Mouse (Mus musculus) thymus, postnatal 0 days (tissue): ENCODE measurements around the gene Lonp2. TPM values are rescaled to one million over a fixed set of nuclear protein-coding genes. Genes with fewer than 3 reads are reported as not detected.

Source experiments
- DNase-seq: peaks from one replicate; pipeline ENCODE4 v3.0.0-alpha.2; 2015; ENCODE audit warnings: low spot score
- polyA plus RNA-seq: library from polyadenylated mRNA; unstranded; fragments of >200 nt; fragmentation: Nextera tagmentation; extraction: Ambion mirVana; gene quantifications from 2 replicates; pipeline ENCODE4 v1.2.1, GENCODE M21; 2015

Gene Lonp2
- polyA plus RNA-seq, 1 experiment from 2014 or later: 66.7 TPM

DNA sequence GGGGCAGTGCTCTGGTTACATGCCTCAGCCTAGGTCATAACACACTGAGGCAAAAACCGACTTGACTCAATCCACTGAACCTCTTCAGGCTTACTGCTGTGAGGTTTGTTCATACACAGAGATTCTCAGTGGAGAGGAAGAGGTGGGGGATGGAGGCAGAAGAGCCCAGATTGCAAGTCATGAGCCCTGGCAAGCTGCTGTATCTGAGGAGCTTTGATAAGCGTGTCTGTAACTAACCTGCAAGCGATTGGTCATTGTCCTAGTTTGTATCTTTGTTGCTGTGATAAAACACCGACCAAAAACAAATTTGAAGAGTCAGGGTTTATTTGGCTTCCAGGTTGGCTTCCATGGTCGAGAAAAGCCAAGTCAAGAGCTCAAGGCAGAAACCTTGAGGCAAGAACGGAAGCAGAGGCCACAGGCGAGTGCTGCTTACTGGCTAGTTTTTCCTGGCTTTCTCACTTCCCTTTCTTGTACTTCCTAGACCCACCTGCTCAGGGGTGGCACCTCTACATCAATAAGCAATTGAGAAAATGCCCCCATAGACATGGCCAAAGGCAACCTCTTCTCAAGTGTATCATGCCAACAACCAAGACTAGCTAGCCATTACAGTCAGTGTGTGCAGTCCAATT lies 6.0 kb upstream of the Lonp2 start:
- no peak for DNase-seq

DNA sequence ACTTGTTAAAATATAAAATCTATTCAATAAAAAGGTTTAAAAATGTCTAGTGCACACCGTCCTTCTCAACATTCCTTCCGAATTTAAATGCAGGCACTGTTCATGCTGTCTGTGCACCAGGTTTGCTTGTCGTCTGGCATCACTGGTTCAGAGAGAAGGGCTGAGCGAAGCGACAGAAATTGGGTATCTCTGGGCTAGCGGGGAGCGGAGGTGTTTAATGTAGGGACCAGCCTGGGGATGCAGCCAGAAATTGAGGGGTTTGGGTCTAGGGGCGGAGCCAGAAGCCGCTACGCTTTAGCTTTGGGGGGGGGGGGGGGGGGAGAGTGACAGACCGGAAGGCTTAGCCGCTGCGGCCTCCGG lies 312 bp upstream of the Lonp2 start:
- no peak for DNase-seq

DNA sequence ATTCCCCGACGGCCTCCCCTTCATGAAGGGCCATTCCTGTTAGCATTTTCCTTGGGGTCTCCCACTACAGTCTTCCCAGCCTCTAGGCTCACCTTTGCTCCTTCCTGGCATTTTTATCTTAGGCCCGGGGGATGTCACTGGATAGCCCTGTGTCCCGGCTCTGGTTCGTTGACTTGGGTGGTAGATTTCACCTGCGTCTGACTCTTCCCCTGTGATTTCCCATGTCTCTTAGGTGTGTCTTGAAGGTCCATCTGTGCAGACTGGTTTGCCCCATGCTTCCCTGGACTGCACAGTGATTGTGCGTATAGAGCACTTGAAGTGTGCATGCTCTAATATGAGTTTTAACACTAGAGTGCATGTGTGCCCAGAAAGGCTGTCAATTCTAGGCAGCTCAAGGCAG lies 1.1 kb downstream of the Lonp2 start:
- DNase-seq: no peak

DNA sequence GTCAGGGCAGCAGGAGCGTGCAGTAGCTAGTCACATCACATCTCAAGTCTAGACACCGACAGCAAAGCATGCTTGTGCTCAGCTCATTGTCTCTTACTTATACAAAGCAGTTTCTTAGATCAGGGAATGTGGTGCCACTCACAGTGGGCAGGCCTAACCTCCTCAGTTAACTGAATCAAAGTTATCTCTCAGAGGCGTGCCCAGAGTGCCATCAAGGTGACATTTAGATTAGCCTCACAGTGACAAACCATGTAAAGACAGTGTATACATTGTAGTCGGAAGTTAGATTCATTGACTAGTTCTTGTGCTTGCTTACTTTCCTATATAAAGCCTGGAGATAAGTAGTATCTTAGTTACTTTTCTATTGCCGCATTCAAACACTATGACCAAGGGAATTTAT lies 6.4 kb downstream of the Lonp2 start:
- no peak for DNase-seq

DNA sequence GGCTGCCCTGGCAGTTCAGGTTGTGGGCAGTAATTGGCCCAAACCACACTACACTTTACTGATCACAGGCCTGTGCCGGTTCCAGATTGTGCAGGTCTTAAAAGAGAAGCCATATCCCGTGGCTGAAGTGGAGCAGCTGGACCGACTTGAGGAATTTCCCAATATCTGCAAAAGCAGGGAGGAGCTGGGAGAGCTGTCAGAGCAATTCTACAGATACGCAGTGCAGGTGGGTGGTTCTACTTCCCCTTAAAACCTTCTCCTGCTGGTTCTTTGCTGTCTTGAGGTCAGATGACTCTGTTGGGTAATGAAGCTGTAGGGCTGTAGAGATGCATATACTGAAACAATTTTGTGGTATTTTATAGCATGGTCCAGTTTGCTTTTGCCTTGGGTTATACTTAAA lies 7.6 kb downstream of the Lonp2 start:
- DNase-seq: no peak

DNA sequence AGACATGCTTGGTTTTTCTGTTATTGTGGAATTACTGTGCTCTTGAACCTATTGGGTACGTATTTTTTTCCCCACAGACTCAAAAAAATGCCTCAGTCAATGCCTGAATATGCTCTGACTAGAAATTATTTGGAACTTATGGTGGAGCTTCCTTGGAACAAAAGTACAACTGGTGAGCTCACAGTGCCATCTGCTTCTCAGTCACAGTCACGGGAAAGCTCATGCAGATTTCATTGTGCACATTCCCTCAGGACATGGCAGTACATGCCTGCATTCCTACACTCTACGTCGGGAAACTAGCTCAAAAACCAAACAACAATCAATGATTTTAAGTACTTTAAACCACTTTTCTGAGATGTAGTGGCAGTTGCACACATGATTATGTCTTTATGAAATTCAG lies 14.0 kb downstream of the Lonp2 start:
- DNase-seq: no peak

DNA sequence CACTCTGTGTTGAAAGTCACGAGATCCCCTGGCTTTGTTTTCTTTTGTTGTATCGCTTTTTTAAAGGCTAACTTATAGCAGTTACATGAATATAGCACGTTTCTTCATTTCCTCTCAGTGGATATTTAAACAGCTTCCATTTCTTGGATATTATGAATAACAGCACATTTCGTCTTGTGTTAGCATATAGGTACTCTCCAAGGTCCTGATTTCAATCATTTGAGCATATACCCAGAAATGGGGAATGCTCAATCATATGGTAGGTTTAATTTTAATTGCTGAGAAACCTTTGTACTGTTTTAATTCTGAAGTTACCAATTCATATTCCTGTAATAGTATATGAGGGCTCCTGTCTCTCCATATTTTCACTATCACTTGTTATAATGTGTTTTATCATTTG lies 15.1 kb downstream of the Lonp2 start:
- no peak for DNase-seq

DNA sequence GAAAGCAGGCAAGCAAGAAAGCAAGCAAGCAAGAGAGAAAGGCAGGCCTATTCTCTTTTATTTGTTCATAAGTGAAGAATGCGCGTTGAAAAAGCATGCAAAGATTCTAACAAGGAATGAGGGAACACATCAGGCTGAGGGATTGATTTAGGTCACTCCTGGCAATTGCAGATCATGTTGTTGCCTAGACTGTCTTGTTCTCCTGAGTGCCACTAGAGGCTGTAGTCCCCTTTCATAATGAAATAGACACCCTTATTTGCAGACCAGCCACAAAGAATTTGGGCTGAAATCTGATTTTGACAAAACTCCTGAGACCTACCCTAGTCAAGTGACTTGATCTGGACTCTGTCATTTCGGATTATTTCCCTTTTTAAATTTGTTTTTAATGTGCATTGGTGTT lies 18.8 kb downstream of the Lonp2 start:
- no peak for DNase-seq

DNA sequence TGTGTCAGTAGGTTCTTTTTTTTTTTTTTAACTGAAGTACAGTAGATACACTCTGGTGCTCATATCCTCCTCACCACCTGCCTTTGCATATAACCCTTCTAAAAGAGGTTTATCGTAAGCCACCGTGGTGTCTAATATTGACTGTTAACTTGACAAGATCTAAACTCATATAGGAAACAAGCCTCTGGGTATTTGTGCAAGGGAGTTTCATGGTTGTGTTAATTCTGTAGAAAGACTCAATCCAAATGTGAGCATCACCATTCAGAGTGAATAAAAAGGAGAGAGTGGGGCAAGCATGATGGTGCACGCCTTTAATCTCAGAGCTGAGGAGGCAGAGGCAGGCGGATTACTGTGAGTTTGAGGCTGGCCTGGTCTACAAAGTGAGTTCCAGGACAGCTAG lies 20.8 kb downstream of the Lonp2 start:
- DNase-seq: no peak

DNA sequence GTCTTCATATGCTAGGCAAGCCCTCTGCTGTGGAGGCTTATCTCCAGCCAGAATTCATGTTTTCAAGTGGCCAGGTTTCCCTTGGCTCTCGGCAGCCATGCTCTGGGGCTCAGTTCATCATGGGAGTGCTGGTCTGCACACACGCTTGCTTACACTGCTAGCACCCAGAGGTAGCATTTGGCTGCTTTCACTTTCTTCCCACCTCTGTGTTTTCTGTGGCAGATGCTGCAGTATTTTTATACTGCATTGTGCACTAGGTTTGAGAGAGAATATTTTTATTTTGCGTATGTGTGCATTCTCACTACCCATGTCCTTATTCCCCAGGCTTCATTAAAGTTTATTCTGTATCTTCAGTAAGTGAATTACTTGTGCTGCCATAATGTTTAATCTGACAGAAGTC lies 23.9 kb downstream of the Lonp2 start:
- no peak for DNase-seq

DNA sequence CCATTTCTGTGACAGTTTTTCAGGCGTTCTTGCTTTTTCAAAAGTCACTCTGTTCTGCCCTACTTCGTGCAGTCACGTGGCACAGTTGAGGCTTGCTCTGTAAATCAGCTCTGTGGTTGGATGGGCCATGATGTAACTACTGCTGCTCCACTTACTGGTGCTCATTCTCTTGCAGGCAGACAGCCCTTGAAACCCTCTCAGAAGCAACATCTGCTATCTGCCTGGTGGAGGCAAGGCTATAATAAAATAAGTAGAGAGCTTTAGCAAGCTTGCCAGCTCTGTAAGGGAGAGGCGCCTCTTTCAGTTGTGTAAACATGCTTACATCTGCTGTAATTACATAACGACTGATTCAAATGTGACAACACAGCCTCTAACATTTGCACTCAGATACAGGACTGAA lies 27.6 kb downstream of the Lonp2 start:
- DNase-seq: no peak

DNA sequence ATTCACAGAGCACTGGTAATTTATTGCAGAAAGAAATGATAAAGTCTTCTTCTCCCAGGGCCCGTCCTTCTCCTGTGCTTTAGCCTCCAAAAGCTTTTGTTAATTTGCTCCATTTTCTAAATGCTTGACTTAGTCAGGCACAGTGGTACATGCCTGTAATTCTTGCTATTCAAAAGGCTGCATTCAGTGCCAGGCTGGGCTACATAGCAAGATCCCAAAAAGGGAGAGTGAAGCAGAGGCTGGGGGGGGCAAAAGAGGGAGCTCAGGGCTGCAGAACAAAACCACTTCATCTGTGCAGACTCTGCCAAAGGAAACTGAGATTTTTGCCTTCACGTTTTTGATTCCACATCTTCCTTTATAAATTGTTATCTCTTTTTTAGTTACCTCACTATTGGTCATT lies 28.7 kb downstream of the Lonp2 start:
- DNase-seq: no peak

DNA sequence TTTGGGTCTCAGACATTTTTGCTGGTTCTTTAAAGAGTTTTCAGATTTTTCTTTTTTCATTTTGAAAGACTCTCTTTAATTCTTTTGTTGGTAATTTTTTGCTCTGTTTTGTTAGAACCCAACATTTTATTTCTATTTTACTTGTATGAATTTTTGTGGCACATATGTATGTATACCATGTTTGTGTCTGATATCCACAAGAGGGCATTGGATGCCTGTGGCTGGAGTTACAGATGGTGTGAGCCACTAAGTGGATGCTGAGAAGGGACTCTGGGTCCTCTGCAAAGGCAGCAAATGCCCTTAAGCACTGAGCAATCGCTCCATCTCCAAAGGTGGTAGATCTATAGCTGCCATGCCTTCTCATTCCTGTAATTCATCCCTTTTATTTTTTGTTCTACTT lies 30.7 kb downstream of the Lonp2 start:
- DNase-seq: peak; percentile 15

DNA sequence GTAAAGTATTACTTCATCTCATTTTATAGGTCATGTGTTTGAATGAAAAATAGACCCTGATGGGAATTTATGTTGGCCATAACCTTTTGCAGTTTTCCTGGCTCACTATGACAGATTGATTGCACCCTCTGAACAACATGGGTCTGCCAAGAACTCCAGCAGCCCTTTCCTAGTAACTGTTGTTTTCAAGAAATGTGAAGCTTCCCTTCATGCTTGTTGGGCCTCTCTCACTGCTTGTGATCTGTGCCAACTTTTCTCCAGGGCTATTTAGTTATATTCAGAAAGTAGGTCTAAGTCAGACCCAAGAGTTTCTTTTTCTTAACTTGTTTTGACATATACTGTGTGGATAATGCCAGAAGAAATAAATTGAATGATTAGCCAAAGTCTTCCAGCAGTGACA lies 44.9 kb downstream of the Lonp2 start:
- no peak for DNase-seq

DNA sequence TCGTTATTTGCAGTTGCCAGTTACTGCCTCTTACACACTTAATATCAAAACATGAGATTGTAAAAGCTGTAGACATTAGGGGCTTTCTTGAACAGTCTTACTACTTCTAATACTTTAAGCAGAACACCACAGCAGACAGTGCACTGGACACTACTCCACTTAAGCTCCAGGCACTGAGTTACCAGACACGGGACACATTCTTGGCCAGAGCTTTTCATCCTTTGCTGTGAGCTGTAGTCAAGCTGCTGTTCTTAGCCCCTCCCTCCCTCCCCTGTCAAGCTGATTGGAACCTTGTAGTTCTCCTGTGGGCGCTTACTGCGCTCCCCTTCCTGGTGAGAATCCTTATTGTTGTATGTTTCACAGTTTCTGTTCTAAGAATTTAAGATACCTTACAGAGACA lies 45.4 kb downstream of the Lonp2 start:
- DNase-seq: no peak

DNA sequence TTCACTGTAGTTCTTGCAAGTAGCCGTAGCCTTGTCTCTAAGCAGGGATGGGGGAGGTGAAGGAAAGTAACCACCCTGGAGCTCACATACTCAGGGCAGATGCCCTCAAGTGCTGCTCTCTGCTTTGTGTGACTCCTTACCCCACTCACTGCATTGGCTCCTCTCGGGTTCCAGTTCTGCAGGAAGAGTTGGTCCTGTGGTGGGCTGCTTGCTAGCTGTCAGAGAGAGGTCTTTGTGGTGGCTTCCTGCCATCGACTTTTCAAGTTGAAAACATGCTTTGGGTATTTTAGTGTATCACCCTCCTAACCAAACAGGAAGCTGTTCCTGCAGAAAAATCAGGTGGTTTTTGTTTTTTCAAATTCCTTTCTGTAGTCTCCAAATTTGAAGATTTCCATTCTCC lies 62.8 kb downstream of the Lonp2 start:
- DNase-seq: peak; percentile 81

DNA sequence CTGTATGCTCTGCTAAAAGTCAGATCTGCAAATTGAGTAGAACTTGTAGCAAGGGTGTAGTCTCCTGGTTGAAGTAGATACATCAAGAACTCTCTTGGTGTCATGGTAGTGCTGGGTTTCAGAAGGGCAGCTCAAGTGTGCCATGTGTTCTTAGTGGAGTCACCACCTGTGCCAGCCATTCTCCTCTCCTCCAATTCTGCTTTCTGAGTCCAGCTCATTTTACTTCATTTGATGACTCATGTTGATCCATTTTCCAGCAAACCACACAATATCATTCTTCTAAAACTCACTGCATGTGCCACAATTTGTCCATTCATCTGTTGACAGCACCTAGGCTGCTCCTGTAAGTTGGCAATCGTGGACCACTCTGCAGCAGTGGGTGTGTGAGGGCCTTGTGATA lies 68.3 kb downstream of the Lonp2 start:
- no peak for DNase-seq

DNA sequence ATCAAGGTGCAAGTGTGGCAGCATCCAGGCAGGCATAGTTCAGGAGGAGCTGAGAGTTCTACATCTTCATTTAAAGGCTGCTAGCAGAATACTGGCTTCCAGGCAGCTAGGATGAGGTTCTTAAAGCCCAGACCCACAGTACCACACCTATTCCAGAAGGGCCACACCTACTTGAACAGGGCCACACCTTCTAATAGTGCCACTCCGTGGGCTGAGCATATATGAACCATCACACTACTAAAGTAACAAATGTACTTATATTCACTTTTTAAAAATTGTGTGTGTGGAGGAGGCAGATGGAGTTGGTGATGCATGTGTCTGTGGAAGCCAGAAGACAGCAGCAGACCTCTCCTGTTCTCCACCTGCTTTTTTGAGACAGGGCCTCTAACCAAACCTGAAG lies 70.2 kb downstream of the Lonp2 start:
- DNase-seq: no peak

DNA sequence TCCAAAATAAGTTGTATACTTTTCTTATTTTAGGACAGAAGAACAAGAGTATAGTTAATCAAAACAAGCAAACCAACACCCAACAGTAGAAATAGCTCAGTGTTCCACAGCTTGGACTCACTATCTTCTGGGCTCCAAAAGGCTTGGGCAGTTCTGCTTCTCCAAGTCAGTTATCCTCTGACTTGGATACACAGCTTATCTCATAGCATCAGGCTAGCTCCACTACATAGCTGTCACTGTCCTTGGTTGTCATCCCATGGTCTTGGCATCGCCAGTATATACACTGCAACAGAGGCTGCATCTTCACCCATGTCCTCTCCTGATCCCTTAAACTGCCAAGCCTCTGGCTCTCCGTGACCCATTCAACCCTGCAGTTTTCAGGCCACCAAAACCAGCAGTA lies 71.9 kb downstream of the Lonp2 start:
- DNase-seq: no peak

DNA sequence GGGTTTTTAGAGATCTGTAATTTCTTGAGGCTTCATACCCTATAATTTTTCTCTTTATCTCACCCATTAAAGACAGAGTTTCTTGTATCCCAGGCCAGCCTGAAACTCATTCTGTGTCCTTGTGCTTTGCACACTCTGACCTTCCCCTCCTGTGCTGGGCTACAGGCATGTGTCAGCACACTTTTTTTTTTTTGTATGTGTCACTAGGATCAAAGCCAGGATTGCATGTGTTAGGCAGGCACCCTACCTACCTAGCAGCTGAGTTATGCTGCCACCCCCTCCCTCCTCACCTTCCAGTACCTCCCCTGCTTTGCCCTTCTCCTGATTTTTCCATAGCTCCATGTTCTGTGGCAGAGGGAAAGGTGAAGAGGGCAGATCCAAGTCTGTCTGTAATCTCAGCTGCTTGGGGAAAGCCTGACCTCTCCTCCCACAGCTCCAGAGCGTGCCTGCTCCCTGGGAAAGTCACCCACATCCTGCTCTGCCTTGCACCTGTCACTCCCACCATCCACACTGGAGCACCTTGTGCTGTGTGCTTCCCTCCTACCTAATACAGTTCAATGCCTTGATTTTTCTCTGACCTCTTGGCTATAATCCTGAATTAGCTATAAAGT lies 75.1 kb downstream of the Lonp2 start:
- no peak for DNase-seq

DNA sequence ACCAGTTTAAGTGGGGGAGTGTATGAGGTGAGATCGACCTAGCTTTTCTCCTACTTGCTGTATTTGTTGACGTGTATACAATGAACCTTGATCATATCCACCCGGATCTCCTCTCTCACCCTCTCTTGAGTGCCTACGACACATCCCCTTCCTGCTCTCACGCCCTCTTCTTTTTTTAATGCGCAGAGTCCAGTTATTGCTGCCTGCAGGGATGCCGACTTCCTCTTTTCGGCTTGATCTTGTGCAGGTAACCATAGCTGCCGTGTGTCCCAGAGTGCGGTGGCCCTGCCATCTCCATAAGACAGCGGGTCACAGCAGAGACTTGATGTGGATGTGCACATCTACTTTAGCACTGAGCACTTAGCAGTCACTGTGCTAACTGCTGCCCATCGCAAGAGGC lies 75.6 kb downstream of the Lonp2 start:
- no peak for DNase-seq

DNA sequence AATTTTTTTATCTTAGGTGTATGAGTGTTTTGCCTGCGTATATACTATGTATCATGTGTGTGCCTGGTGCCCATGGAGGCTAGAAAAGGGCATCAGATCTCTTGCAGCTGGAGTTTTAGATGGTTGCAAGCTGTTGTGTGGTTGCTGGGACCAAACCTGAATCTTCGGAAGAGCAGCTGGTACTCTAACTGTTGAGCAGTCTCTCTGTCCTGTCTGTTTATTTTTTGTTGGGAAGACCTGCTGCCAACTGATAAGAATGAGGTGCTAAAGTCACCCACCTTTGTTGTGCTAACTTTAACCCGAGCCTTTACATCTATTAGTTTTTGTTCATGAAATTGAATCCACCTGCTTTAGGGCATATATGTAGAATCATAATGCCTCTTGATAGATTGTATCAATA lies 78.6 kb downstream of the Lonp2 start:
- no peak for DNase-seq

DNA sequence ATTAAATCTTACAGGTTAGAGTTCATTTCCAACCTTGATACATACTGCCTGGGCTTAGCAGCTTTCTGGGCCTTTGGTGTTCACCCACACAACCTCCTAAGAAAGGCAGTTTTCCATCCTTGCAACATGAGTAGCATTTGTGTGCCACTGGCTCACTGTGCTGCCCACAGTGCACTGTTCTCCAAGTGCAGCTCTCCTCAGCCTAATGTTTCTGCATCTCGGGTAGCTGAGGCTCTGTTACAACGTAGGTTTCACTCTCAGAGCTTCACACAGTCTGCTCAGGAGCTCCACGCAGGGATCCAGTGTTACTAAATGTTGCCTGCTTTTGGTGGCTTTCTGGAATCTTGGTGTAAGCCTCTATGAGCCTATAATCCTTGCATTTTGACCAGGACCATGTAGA lies 81.5 kb downstream of the Lonp2 start:
- DNase-seq: no peak

DNA sequence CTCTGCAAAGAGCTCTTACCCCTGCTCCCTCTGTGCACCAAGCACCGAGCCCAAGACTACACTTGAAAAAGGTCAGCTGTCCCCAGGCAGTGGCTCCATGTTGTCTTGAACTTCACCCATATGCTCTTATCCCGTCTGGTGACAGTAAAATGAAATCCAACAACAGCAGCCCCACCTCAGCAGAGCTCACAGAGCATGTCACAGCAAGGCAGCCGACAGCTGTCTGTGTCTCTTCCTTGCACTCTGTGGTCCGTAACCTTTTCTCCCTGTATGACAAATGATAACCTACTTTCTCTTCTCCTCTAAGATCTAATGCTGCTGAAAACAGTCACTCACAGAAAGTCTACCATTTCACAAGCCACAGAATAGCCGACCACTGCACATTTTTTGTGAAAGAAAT lies 82.9 kb downstream of the Lonp2 start:
- DNase-seq: peak; percentile 64
